Mouse (Mus musculus) embryo, embryonic 9.5 days (tissue): ENCODE results near the gene Dgka.
A peak's percentile ranks its signal among the peaks of the same experiment; 100 is the strongest.
"Not testable (repeated sequence)": the region's sequence is repeated elsewhere in the genome, so short reads cannot be mapped to it uniquely, and the experiment has no call there.

Experiments
- DNase-seq: peaks from one replicate; pipeline ENCODE4 v3.0.0-alpha.2; 2017; ENCODE audit errors: extremely low spot score

The Dgka gene

DNA sequence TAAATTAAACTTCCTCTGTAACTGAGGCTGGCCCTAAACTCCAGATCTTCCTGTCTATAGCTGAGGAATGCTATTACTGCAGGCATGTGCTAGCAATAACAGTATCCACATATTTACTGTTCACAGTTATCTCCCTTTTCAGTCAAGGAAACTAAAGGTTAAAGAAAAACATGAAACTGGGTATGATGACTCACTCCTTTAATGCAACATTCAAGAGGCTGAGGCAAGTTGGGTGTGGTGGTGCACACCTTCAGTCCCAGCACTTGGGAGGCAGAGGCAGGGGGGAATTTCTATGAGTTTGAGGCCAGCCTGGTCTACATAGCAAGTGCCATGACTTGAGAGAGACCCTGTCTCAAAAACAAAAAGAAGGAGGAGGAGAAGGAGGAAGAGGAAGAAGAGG lies 12.7 kb downstream of the Dgka start:
- DNase-seq: no peak

DNA sequence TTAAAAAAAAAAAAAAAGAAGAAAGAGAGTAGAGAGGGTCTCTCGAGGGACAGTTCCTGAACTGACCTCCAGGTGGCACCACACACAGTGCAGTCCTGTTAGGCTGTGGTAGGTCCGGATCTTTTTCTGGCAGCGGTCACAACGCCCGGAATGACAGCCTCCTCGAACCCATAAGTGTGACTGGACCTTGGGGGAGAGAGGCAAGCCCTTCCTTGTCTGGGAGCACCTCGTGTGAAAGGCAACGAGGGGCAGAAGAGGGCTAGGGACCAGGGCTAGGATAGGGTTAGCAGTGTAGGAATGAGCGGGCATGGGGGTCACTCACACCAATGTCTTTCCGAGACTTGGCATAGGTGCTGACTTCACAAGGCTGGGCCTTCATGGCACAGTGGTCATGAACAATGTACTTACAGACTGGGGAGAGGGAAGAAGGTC lies 13.6 kb downstream of the Dgka start:
- DNase-seq: peak; percentile 58

DNA sequence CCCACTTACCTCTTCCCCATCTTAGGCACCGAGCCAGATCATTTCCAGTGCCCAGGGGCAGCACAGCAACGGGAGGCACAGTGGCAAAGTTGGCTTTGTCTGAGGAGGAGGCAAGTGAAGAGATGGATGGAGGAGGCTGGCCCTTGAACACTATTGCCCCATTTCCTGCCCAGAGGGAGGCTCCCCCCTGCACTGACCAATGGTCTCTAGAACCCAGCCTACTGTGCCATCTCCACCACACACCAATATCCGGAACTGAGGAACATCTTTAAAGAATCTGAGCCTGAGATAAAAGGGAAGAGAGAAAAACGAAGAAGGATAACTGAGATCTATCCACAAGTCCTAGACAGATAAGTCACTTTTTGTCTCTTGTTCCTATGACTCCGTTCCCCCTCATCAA lies 16.6 kb downstream of the Dgka start:
- no peak for DNase-seq

DNA sequence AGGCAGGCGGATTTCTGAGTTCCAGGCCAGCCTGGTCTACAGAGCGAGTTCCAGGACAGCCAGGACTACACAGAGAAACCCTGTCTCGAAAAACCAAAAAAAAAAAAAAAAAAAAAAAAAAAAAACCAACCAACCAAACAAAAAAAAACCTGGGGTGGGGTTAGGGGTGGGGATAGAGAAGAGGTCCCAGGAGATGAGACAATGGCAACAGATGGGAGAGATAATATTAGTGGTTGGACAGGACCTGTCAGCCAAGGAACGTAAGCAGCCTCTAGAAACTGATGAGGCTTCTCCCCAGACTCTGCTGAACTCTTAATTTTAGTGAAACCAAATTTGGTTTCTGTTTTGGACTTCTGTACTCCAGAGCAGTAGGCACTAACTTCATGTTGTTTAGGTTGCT lies 19.2 kb downstream of the Dgka start:
- DNase-seq: not testable (repeated sequence)

DNA sequence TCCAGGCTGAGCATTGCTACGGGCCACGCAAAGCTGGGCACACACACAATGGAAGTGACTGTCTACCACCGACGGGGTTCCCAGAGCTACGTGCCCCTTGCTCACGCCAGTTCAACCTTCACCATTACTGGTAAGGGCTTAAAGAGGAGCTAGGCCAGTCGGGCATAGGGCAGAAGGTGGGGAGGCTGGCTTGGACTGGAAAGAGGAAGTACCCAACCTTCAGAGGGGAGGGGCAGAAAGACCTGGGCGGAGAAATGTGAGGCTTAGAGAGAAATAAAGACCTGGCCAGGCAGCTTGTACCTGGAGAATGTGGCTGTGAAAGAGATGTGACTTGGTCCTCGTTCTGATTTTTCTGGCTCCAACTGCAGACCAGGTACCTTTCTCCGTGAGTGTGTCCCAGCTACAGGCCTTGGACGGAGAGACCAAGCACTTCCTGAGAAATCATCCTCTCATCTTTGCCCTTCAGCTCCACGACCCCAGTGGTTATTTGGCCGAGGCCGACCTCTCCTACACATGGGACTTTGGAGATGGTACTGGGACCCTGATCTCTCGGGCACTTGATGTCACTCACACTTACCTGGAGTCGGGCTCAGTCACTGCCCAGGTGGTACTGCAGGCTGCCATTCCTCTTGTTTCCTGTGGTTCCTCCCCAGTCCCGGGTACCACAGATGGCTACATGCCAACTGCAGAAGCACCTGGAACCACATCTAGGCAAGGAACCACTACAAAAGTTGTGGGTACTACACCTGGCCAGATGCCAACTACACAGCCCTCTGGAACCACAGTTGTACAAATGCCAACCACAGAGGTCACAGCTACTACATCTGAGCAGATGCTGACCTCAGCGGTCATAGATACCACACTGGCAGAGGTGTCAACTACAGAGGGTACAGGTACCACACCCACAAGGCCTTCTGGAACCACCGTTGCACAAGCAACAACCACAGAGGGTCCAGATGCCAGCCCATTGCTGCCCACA lies 28.8 kb downstream of the Dgka start:
- no peak for DNase-seq

DNA sequence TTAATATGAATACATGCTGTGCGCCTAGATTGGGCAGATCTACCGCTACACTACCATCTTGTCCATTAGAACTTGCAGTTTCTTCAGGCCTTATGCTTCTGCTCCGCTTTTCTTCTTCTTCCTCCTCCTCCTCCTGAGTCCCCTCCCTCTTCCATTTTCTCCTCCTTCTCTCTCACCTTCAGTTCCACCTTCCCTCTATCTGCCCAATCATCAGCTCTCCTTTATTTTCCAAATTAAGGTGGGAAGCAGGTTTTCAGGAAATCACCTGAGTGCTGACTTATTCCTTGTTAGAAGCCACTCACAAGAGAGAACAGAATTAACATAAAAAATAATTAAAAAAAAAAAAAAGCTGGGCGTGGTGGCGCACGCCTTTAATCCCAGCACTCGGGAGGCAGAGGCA lies 33.3 kb downstream of the Dgka start:
- not testable (repeated sequence) for DNase-seq

DNA sequence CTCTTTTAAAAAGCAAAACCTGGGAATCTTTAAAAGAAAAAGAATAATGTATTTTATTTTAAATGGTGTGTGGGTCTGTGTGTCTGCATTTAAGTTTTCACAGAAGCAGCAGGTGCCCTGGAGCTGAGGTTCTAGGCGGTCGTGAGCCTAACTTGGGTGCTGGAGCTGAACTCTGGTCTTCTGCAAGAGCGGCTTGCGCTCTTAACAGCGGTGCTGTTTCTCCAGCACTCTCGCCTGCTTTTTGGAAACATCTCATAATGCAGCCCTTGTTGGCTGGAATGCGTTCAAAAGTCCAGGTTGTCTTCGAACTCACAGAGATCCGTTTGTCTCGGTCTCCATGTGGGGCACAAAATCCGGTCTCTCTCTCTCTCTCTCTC lies 39.4 kb downstream of the Dgka start:
- DNase-seq: no peak

DNA sequence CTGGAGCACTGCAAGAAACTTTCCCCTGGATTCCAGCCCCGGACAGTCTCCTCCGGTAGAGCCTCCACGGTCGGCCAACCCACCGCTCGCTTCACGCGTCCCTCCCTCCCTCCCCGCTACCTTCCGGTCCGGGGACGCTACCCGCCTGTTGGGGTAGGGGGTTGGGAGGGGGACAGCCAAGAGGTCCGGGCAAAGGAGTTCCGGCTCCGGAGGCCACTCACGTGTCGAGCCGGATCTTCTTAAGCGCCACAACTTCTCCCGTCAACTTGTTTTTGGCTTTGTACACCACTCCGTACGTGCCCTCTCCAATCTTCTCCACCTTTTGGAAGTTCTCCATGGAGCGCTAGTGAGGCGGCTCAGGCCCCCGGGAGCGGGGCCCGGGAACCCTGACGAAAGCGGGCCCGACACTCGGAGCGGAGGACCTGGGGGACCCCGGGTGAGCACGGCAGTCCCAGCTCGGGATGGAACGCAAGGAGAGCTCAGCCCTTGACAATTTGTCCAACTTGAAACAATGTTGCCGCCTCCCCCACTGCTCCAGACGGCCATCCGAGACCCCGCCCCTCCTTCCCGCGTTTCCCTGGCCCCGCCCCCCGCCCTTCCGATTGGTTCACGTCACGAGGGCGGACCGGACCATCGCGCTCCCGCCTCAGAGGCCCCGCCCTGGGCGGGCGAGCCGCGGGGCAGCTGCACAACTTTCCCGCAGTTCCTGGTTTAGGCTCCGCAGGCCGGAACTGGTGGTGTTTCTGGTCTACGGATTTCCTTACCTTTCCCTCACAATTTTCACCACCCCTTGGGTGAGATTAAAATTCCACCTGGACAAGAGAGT lies 40.0 kb downstream of the Dgka start, which contains the start of gene Cdk2:
Gene Cdk2 (minus strand): TSS at position 541 of the 826 bp plus-strand sequence.
- DNase-seq: peak; percentile 95

DNA sequence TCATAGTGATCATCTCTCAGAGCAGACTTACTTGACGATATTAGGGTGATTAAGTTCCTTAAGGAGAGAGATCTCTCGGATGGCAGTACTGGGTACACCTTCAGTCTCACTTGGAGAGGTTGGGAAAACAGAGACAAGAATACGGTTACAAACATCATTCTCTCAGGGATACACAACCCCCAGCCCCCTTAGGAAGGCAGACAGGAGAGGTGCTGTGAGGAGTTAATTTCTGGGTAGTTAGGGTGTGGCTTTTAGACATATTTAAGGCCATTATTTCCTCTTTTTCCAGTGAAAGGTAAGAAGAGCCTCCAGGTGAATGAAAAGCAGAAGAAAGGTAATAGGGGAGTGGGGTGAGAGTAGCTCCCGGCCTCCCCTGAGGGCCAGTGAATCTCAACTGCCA lies 40.8 kb downstream of the Dgka start, which contains the start of gene Pmel:
Gene Pmel (plus strand): TSS at position 301 of the 400 bp plus-strand sequence.
- DNase-seq: peak; percentile 12

DNA sequence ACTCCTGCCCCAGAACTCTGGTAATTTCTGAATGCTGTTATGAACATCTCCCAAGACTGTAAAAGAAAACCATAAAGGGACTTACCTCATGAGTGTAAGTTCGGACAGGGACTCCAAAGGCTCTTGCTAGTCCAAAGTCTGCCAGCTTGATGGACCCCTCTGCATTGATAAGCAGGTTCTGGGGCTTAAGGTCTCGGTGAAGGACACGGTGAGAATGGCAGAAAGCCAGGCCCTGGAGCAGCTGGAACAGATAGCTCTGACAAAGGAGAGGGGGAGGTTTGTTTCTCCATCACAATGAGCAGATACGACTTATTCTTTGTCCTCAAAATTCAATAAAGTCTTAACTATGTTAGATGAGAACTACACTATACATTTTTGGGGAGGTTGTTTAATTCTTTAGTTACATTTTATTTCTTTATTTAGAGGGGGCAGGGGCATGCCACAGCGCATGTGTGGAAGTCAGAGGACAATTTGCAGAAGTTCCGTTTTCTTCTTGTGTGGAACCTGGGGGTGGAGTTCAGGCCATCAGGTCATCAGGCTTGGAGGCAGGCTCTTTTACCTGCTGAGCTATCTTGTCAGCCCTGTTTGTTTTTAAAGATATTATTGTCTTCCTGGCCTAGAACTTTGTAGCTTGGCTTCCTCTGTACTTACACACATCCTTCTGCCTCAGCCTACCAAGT lies 42.2 kb downstream of the Dgka start:
- no peak for DNase-seq

DNA sequence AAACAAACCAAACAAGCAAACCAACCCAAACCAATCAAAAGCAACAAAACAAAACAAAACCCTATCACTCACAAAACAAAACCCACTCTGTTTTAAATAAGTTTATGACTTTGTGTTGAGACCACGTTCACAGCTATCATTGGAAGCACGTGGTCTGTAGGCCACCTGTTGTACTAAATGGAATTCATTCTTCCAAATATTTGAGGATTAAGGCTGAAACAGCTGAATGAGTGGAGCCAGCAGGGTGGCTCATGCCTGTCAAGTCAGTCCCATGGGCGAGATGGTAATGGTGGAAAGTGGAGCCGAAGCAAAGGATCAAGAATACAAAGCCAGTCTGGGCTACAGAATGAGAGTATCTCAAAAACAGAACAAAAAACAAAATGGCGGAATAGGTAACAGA lies 43.9 kb downstream of the Dgka start:
- DNase-seq: no peak

DNA sequence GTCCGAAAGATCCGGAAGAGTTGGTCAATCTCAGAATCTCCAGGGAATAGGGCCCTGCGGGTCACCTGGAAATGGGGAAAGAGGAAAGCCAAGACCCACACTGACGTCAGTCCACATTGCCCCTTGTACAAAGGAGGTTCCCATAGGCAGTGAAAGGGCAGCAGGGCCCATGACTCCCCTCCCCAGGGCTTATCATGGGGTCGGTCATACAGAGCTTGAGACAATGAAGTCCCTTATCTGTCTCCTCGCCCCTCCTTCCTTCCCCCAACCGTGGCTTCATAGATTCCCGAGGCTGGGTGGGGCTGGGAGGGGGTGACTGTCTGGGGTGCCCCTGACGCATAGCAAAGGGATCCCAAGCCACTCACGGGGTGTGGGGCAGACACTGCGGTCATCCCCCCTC lies 45.0 kb downstream of the Dgka start:
- DNase-seq: no peak

DNA sequence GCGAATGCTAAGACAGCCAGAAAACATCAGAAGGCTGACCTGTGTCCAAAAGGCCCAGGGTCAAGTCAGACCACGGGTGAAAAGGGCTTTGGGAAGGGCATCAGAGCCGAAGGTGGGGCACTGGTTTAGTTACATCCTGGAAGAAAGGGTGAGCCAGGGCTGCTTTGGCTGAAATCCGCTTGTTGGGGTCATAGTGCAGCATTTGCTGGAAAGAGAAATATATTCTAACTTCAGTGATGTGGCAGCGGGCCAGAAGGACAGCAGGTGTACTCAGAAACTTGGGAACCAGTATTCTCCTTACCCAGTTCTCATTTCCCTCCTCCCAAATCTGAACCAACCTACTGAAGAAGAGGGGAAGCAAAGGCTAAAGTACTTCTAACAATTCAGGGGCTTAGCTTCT lies 45.6 kb downstream of the Dgka start:
- DNase-seq: no peak

DNA sequence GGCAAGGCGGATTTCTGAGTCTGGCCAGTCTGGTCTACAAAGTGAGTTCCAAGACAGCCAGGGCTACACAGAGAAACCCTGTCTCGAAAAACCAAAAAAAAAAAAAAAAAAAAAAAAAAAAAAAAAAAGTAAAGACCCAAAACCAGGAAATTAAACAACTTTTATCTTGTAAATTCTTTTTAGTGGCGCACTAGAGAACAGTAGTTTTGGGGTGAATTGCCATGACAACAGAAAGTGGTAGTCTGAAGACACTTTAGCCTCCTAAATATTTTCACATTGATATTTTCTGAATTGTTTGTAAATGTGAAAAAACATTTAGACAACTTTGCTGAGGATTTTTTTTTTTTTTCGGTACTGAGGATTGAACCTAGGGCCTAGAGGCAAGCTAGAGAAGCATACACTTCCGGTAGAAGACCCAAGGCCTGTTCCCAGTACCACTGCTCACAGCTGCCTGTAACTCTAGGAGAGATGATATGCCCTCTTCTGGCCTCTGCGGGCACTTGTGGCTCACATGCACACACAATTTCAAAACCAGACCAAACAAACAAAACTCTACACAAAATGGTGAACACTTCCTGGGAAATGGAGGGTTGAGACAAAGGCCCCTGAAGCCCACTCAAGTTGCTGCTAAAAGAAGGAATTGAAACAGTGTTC lies 47.5 kb downstream of the Dgka start:
- no peak for DNase-seq

DNA sequence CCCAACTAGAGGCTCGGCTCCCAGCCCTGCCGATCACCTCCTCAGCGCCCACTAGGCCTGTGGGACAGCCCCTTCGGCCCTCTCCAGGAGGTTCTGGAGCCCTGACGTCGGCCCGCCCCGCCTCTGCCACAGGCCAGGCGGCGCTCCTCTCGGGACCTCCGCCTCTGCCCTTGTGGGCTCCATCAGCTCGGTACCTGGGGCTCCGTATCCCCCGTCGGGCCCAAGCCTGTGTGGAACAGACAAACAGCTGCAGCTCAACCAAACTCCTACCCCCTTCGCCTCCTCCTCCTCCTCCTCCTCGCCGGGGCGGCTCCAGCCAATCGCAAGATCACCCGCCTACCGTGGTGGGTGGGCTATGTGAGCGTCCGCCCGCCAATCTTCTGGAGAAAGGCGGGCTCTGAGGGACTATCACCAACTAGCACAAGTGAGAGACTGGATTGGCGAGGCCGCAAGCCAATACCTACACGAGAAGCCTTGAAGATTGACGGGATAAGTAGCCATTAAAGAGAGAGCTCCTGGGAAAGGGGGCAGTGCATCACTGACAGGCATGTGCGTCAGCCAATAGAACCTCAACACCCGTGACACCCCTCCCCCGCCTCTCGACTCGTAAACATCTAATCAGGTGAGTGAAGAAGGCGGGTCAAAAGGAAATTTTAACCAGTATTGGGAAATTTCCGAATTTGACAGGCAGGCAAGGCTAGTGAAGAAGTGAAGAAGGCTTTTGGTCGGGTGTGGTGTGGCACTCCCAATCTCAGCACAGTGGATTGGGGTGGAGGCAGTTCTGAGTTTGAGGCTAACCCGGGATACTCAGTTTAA lies 48.5 kb downstream of the Dgka start, which contains the start of gene Rab5b:
Gene Rab5b (minus strand): TSS at position 273 of the 816 bp plus-strand sequence.
- DNase-seq: peak; percentile 97

DNA sequence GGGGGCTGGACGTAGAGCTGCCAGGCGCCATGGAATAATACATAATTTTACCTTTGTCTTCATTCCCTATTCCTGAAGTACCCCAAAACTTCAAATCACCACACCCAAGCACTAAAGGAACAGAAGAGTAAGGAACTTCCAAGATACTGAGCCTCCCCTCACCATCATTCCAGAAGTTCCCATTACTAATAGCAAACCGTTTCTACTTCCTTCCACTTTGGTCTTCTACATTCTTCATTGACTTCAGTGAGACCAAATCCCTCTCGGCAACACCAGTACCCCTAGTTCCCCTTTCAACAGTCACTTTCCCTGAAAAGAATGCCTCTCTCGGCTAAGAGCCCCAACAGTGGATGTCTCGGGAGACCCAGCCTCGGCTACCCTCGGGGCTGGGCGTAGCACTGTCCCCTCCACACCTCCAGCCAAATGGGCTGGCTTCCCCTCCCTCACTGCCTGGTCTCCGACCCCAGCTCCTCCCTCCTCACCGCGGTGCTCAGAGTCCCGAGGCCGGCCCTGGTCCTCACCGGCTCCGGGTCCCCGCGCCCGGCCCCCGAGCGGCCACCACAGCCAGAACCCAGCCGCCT lies 49.2 kb downstream of the Dgka start:
- DNase-seq: no peak

DNA sequence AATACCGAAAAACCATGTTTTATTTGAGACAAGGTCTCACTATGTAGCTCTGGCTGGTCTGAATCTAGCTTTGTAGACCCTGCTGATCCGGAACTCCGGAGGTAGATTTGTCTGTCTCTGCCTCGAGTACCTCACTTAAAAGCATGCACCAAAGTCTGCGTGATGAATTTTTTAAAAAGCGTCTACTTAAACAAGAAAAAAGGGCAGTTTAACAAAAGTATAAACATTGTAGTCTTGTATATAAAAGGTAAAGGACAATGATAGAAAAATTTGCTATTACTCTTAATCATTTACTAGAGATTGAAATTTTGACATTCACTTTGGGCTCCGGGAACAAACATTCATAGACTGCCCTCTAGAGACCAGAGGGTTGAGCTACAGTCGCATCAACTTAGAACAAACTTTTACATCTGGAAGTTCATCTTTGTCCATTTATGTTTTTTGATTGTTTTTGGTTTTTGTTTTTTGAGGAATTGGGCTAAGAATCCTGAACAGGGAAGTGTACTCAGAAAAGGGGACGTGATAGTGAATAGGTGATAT lies 70.1 kb downstream of the Dgka start:
- peak; percentile 47 for DNase-seq

DNA sequence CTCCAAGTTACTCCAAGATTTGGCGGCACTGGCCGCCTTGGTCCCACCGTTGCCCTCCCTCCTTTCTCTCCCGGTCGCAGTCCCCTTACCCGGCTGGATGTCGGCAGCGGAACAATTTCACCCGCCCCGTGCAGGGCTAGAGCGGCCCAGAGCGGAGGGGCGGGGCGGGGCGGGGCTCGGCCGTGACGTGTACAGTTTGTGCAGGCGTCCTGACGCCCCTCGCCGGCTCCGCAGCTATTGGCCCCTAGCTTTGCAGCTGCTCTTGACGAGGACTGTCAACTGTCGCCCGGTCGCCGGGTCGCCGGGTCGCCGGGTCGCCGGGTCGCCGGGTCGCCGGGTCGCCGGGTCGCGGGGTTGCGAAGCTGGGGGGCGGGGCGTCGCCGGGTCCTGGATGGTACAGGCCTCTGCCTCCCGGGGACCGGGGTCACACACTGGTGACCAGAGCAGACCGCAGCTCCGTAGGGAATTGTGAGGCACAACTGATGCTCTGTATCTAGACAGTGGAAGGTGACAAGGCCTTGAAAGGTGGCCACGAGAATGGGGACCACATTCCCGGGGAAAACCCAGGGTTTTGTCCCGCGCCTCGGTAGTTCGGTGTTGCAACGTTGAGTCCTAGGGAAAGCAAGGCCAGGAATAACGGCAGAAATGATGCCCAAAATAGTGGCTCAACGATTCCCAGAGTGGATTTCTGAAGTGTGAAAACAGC lies 70.7 kb downstream of the Dgka start, which contains the start of gene Suox:
Gene Suox (minus strand): TSS at position 311 of the 706 bp plus-strand sequence.
- DNase-seq: peak; percentile 96

DNA sequence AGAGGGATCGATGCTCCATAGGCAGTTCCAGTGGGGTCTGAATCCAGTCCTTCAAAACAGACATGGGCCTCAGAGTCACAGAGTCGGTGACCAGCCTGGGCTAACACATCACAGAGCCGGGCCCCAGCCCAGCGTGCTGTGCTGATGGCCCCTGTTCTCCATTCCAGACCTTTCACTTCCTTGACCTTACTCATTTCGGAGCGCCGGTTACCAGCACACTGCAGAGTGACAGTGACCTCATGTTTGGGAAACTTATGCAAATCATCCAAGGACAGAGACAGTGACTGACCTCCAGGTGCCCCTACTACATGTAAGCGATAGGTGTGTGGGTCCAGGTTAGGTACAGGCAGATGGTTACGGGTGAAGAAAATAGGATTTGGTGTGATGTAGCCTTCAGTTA lies 73.5 kb downstream of the Dgka start:
- no peak for DNase-seq
